Mouse (Mus musculus) adipocyte (in vitro differentiated cells): ENCODE measurements around the gene Mroh8.
"Not testable (repeated sequence)": the region's sequence is repeated elsewhere in the genome, so short reads cannot be mapped to it uniquely, and the experiment has no call there.

Source experiments
- DNase-seq: peaks from one replicate; pipeline ENCODE4 v3.0.0-alpha.2; 2016; ENCODE audit warnings: low spot score

Gene Mroh8

DNA sequence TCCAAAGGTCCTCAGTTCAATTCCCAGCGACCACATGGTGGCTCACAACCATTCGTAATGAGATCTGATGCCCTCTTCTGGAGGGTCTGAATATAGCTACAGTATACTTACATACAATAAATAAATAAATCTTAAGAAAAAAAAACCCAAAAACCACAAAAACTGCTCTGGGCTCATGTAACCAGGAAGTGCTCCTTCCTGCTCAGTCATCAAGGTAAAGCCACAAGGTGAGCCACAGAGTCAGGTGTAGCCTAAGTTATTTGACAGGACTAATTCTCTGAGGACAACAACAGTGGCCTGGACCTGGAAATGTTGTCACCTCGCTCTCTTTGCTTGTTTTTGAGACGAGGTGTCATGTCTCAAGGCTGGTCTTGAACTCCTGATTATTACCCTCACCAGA, 88.7 kb downstream of the Mroh8 start:
- no peak for DNase-seq

- no peak for DNase-seq
Observed at GRCm38 (mm10) chr2:157187223-157187622, 92.1 kb downstream of the Mroh8 start.

DNA sequence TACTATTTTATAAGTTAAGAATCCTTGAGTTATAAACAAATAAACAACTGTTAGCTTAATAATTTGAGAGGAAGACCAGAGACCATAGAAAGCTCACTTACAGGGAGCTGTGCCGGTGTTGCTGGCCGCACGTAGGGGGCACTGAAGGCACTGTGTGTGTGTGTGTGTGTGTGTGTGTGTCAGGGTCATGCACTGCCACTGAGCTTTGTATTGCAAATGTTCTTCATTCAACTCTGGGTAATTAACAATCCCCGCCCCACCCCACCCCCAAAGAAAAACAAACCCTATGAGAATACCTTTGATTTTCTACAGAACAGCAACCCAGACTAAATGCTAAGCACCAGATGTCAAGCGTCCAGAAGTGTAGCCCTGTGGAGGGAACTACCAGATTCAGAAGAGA, 92.8 kb downstream of the Mroh8 start:
- no peak for DNase-seq

DNA sequence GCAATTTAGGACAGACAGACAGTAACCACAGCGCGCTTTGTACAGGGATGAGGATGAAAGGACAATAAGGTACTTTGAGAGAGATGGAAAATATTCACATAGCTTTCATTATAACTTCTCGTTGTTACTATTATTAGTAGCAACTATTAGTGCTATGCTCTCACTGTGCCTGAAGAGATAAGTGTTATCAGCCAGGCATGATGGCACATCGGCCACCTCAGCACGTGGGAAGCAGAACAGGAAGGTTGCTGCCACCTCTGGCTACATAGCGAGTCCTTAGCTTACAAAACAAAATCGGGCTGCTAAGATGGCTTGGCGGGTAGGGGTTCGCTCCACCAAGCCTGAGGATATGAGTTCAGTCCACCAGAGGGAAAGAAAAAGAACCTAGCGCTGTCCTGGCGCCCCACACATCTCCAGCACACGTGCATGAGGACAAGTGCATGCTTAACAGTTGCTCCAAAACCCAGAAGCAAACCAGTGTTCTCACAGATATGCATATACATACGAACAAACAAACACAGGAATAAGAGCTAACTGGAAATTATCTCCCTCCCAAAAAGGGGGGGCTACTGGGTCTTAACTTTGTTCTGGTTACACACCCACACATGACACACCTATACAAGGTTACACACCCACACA, 94.2 kb downstream of the Mroh8 start:
- no peak for DNase-seq

DNA sequence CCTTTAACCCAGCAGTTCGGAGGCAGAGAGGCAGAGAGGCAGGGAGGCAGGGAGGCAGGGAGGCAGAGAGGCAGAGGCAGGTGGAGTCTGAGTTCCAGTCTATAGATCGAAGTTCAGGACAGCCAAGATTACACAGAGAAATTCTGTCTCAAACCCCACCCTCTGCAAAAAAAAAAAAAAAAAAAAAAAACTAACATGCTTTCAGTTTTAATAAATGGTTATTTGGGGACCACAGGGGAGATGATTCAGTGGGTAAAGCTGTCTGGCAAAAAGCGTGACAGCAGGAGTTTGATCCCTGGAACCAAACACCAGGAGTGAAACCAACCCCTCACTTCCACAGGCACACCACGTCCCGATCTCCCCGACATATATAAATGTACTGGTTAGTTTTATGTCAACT, 101.2 kb downstream of the Mroh8 start:
- no peak for DNase-seq

- DNase-seq: no peak
Observed at GRCm38 (mm10) chr2:157176248-157176647, 103.1 kb downstream of the Mroh8 start.

DNA sequence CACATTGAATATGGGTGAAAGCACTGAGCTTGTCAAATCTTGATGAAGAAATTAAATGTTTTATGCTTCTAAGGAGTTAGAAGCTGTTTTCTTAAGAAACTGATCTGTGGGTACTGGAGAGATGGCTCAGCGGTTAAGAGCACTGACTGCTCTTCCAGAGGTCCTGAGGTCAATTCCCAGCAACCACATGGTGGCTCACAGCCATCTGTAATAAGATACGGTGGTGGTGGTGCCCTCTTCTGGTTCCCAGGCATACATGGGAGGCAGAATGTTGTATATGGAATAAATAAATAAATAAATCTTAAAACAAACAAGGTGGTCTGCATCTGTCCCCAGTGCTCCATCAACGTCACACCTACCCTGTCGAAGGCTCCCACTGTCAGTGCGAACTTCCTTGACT, 104.9 kb downstream of the Mroh8 start:
- DNase-seq: peak; percentile 52

- no peak for DNase-seq
Observed at GRCm38 (mm10) chr2:157173555-157173954, 105.8 kb downstream of the Mroh8 start.

GRCm38 (mm10) chr2:157172984-157173383, 106.4 kb downstream of the Mroh8 start:
- no peak for DNase-seq

DNA sequence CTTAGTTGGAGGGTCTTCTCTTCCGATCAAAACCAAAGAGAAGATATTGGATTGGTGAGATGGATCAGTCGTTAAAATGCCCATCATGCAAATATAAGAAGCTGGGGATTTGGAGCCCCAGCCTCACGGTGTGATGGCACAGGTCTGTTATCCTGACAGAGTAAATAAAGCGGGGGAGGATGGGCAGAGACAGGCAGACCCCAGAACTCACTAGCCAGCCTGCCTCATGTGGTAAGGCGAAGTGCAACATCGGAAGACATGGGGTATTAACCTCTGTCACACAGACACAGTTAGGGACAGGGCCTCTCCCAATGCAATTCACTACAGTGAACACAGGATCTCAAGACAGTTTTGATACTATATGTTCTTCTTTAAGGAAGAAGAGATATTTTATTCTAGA, 108.7 kb downstream of the Mroh8 start:
- no peak for DNase-seq

DNA sequence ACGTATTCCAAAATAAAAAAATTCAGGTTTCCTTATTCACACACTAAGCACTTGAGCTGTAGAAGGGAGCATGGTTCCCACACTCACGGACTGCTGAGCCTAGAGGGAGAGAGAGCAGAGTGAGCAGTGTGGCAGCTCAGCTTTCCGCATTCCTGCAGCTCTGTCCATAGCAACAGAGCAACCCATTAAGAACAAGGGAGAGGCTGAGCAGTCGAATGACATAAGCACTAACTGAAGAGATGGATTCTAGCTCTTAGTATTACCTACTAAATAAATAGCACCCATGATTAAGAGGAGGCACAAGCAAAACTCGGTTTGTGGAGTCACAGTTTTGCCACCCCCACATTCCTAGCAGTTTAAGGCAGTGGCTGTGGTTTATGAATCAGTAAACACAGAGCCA, 109.2 kb downstream of the Mroh8 start:
- no peak for DNase-seq

GRCm38 (mm10) chr2:157166371-157167080, 112.8 kb downstream of the Mroh8 start:
- no peak for DNase-seq

- not testable (repeated sequence) for DNase-seq
Observed at GRCm38 (mm10) chr2:157165312-157166224, 113.8 kb downstream of the Mroh8 start.

- no peak for DNase-seq
Observed at GRCm38 (mm10) chr2:157164101-157164500, 115.2 kb downstream of the Mroh8 start.
